Mouse (Mus musculus) erythroid progenitor cell, adult 5-6 weeks (primary cell): ENCODE data around the gene F2rl1. TPM values are rescaled to one million over a fixed set of nuclear protein-coding genes. Genes with fewer than 3 reads are reported as not detected.
A peak's percentile ranks its signal among the peaks of the same experiment; 100 is the strongest.

ENCODE experiments used
- ATAC-seq: replicated peaks from 2 replicates; pipeline ENCODE4 v1.8.0; 2016; ENCODE audit warnings: moderate number of reproducible peaks, mild to moderate bottlenecking, moderate TSS enrichment, inconsistent platforms; ENCODE audit not compliant: poor library complexity, low FRiP score, severe bottlenecking
- total RNA-seq, 2 experiments: library from RNA; stranded (forward) in 1 of 2; stranded (reverse) in 1 of 2; fragments of 150-400 nt in 1 of 2; fragments of 186-747, 209-891 nt in 1 of 2; gene quantifications; 2 replicates each; pipeline versions ENCODE4 v1.2.3 to v1.2.4; 2015 to 2017; ENCODE audit warnings: low replicate concordance in 2 of 2

F2rl1 gene
- total RNA-seq (2015; ENCODE audit: low replicate concordance) (not detected in 2 replicates), total RNA-seq (2017; ENCODE audit: low replicate concordance) (1.7 TPM in 1 of 2 replicates, not detected in the other)

GRCm38 (mm10) chr13:95524674-95525491, at the start of gene F2rl1:
TSS of gene F2rl1 (minus strand) at chr13:95525227.
- ATAC-seq, result no peak

GRCm38 (mm10) chr13:95570877-95571276, 45.9 kb upstream of the F2rl1 start:
- no peak for ATAC-seq

GRCm38 (mm10) chr13:95569326-95569725, 44.3 kb upstream of the F2rl1 start:
- no peak for ATAC-seq

GRCm38 (mm10) chr13:95568336-95568735, 43.3 kb upstream of the F2rl1 start:
- no peak for ATAC-seq

GRCm38 (mm10) chr13:95566841-95567551, 42.0 kb upstream of the F2rl1 start:
- no peak for ATAC-seq

GRCm38 (mm10) chr13:95563693-95564092, 38.7 kb upstream of the F2rl1 start:
- peak; percentile 76 for ATAC-seq

- no peak for ATAC-seq
Observed at GRCm38 (mm10) chr13:95563066-95563610, 38.1 kb upstream of the F2rl1 start.

GRCm38 (mm10) chr13:95557326-95557725, 32.3 kb upstream of the F2rl1 start:
- ATAC-seq, result no peak

- no peak for ATAC-seq
Observed at GRCm38 (mm10) chr13:95553885-95554492, 29.0 kb upstream of the F2rl1 start.

- no peak for ATAC-seq
Observed at GRCm38 (mm10) chr13:95550636-95551370, 25.8 kb upstream of the F2rl1 start.

GRCm38 (mm10) chr13:95549421-95549820, 24.4 kb upstream of the F2rl1 start:
- ATAC-seq, result no peak

- ATAC-seq, result no peak
Observed at GRCm38 (mm10) chr13:95548856-95549255, 23.8 kb upstream of the F2rl1 start.

GRCm38 (mm10) chr13:95548291-95548789, 23.3 kb upstream of the F2rl1 start:
- no peak for ATAC-seq

GRCm38 (mm10) chr13:95547090-95547611, 22.1 kb upstream of the F2rl1 start:
- ATAC-seq, result no peak

- no peak for ATAC-seq
Observed at GRCm38 (mm10) chr13:95546251-95546650, 21.2 kb upstream of the F2rl1 start.

GRCm38 (mm10) chr13:95545729-95546186, 20.7 kb upstream of the F2rl1 start:
- ATAC-seq, result no peak

GRCm38 (mm10) chr13:95538021-95538420, 13.0 kb upstream of the F2rl1 start:
- ATAC-seq, result no peak

GRCm38 (mm10) chr13:95536117-95536493, 11.1 kb upstream of the F2rl1 start:
- no peak for ATAC-seq

GRCm38 (mm10) chr13:95535461-95536116, 10.6 kb upstream of the F2rl1 start:
- peak; percentile 62 for ATAC-seq
